Mouse (Mus musculus) heart, adult 2 months (tissue): Measurements from ENCODE around the gene Metap1d. TPM values are rescaled to one million over a fixed set of nuclear protein-coding genes. Genes with fewer than 3 reads are reported as not detected.

ENCODE experiments used
- DNase-seq, 2 experiments: peaks; one replicate each; pipeline ENCODE4 v3.0.0; 2021
- H3K27ac ChIP-seq: fragments of 200-600 bp; 2 replicates; pipeline ENCODE4 v1.8.1; 2022
- H3K27me3 ChIP-seq: fragments of 200-500 bp; 2 replicates; pipeline ENCODE4 v1.6.1; 2012; ENCODE audit warnings: mild to moderate bottlenecking, low read length, inconsistent platforms, mixed read lengths; ENCODE audit not compliant: control insufficient read depth, insufficient read depth
- H3K36me3 ChIP-seq: fragments of 200-500 bp; 2 replicates; pipeline ENCODE4 v1.6.1; 2012; ENCODE audit warnings: low read length, inconsistent platforms; ENCODE audit not compliant: control insufficient read depth, insufficient read depth
- H3K4me1 ChIP-seq: fragments of 200-500 bp; 2 replicates; pipeline ENCODE4 v1.6.1; 2011; ENCODE audit warnings: low read length; ENCODE audit not compliant: control insufficient read depth, insufficient read depth
- H3K4me3 ChIP-seq: fragments of 200-600 bp; 2 replicates; pipeline ENCODE4 v1.8.1; 2022
- H3K79me2 ChIP-seq: fragments of 200-500 bp; replicated peaks from 2 replicates; pipeline ENCODE4 v1.6.1; 2012; ENCODE audit warnings: mild to moderate bottlenecking, inconsistent platforms, low read length, moderate library complexity, mixed read lengths; ENCODE audit not compliant: control insufficient read depth, insufficient read depth
- H3K9ac ChIP-seq: fragments of 200-500 bp; 2 replicates; pipeline ENCODE4 v1.6.1; 2012; ENCODE audit warnings: low read depth, mild to moderate bottlenecking, control low read depth, inconsistent platforms, low read length, mixed read lengths
- CTCF ChIP-seq: fragments of 200-600 bp; IDR thresholded peaks from 2 replicates; pipeline ENCODE4 v1.8.1; 2022; ENCODE audit warnings: antibody characterized with exemption, mild to moderate bottlenecking, moderate library complexity
- EP300 ChIP-seq: fragments of 200-500 bp; IDR thresholded peaks from 2 replicates; pipeline ENCODE4 v1.6.1; 2011; ENCODE audit warnings: low read depth, low read length, control low read depth; ENCODE audit not compliant: insufficient read depth
- POLR2A ChIP-seq: fragments of 200-500 bp; IDR thresholded peaks from 2 replicates; pipeline ENCODE4 v1.6.1; 2011; ENCODE audit warnings: mild to moderate bottlenecking, low read depth, low read length, control low read depth; ENCODE audit not compliant: insufficient read depth
- WGBS: fragments of 180-500 bp; shearing (Covaris S2); methylation state at CpG from one replicate; pipeline ENCODE4 v1.1.7; 2018; 5-methylcytosine and 5-hydroxymethylcytosine counted together
- intact Hi-C: fragments of 180-260 bp; cut with DNase I; formaldehyde crosslinking; loops from one replicate; pipeline ENCODE4 v1.15.1; 2025
- polyA plus RNA-seq: library from polyadenylated mRNA; depleted of rRNA; stranded (reverse); fragments of >200 nt; gene quantifications from 2 replicates; pipeline ENCODE4 v1.2.3, GENCODE M21; 2012
- total RNA-seq, 2 experiments: library from RNA; stranded (reverse); gene quantifications; 2 replicates each; pipeline ENCODE4 v1.2.3; 2021

Gene Metap1d
- total and polyA plus RNA-seq, 3 experiments = 34.8 to 38.0 (median 35.2) TPM

DNA sequence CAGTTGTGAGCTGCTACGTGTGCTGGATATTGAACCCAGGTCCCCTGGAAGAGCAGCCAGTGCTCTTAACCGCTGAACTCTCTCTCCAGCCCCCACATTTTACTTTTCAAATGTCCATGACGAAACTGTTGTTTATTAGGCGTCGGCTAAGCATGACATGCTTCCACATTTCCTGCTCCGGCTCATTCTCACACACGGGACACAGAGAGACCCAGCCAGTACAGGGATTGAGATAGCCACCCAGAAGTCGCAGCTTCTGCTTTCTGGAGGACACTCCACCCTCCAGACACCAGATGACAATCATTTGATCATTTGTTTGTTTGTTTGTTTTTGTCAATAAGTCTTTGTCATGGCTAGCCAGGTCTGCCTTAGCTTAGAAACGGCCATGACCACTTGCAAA is 51.8 kb downstream of the Metap1d start:
- H3K79me2 ChIP-seq = peaks cover 2% of the 10 kb centered on the region; the same call in 1 of the 2 replicates
- no peaks in the 10 kb centered on the region for H3K27me3 ChIP-seq
- DNase-seq = no peak
- H3K4me3 ChIP-seq = no peak overlapping the region
- intact Hi-C loops = no loop called here
- no peak overlapping the region for H3K9ac ChIP-seq
- H3K36me3 ChIP-seq = no peaks in the 10 kb centered on the region
- H3K4me1 ChIP-seq = no peaks in the 10 kb centered on the region
- no peak overlapping the region for H3K27ac ChIP-seq
- WGBS = 57% methylated on average over 9 of the region's 9 CpGs
- no peak for TF ChIP-seq POLR2A
- no peak for TF ChIP-seq CTCF
- no peak for TF ChIP-seq EP300

DNA sequence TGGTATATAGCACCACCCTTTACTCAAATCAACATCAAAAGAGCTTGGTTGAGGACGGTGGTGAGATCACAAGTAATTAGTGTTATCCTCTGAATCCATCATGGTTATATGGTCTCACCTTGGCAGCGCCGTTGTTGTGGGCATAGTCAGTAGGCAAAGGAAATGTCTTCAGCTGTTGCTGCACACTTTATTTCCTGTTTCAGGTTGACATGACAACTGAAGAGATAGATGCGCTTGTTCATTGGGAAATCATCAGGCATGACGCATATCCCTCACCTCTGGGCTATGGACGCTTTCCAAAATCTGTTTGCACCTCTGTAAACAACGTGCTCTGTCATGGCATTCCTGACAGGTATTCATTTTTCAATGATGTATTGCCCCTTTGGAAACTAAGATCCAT is 58.1 kb downstream of the Metap1d start:
- H3K4me3 ChIP-seq = no peak overlapping the region
- no peaks in the 10 kb centered on the region for H3K79me2 ChIP-seq
- intact Hi-C loops = no loop called here
- WGBS = 91% methylated on average over 7 of the region's 7 CpGs
- no peak for DNase-seq
- no peaks in the 10 kb centered on the region for H3K27me3 ChIP-seq
- H3K27ac ChIP-seq = no peak overlapping the region
- no peaks in the 10 kb centered on the region for H3K4me1 ChIP-seq
- H3K36me3 ChIP-seq = no peaks in the 10 kb centered on the region
- H3K9ac ChIP-seq = no peak overlapping the region
- TF ChIP-seq CTCF (no peak), EP300 (no peak)

DNA sequence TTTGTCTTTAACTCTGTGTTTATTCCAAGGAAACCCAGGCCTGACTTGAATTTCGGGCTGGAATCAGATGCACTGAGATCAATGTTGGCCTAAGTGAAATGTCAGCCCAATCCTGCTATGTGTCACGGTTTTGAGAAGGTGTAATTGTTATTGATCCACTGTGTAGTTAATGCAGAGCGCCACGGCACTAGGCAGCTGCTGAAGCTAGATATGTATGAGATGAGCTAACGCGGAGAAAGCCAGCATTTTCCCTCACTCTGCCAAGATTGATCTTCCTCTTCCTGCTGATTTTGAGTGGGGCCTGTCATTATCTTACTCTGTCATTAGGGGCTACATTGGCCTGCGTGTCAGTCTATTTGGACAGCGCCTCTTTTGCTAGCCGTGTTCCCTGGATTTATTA is 59.2 kb downstream of the Metap1d start:
- Histone ChIP-seq H3K36me3 (no peaks in the 10 kb centered on the region), H3K4me1 (no peaks in the 10 kb centered on the region), H3K27ac (no peak overlapping the region), H3K79me2 (no peaks in the 10 kb centered on the region), H3K4me3 (no peak overlapping the region), H3K27me3 (no peaks in the 10 kb centered on the region), H3K9ac (no peak overlapping the region)
- intact Hi-C loops = no loop called here
- 88% methylated on average over 9 of the region's 9 CpGs for WGBS
- no peak for DNase-seq
- TF ChIP-seq POLR2A = no peak
- TF ChIP-seq EP300 = no peak
- TF ChIP-seq CTCF = no peak

GRCm38 (mm10) chr2:71516995-71517394 is 63.9 kb downstream of the Metap1d start:
- 81% methylated on average over 4 of the region's 4 CpGs for WGBS
- DNase-seq = no peak
- intact Hi-C loops = no loop called here
- H3K27ac ChIP-seq = no peak overlapping the region
- TF ChIP-seq EP300 (no peak), POLR2A (no peak), CTCF (no peak)
- H3K27me3 ChIP-seq = no peaks in the 10 kb centered on the region
- H3K4me1 ChIP-seq = no peaks in the 10 kb centered on the region
- no peaks in the 10 kb centered on the region for H3K36me3 ChIP-seq
- no peaks in the 10 kb centered on the region for H3K79me2 ChIP-seq
- no peak overlapping the region for H3K4me3 ChIP-seq
- H3K9ac ChIP-seq = no peak overlapping the region

DNA sequence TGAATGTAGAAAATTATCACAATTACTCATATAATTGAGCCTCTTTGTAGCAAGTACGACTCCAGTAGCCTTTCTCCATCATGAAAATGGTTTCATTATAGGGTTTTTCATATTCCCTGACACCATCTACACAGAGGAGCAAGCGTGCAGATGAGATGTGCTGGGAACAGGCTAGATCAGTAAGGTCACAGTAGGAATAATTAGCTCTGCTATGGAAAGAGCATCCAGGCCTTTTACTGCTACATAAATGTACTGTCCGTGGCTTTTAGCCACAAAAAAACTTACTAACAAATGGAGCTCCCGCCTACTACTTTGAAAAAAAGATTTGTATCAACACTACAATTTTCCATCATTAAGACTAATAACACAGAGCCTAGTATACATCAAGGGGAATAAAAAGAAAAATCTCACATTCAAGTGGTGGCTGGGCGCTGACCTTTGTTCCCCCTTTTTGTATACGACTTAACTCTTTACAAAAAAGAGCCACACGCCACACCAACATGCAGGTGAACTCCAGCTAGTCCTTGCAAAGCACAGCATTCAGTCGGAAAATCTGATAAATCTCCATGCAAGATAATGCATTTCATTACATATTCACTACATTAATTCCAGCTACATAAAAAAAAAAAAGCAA is 64.5 kb downstream of the Metap1d start:
- no peak for DNase-seq
- H3K27ac ChIP-seq = no peak overlapping the region
- no peak overlapping the region for H3K9ac ChIP-seq
- H3K4me3 ChIP-seq = no peak overlapping the region
- intact Hi-C loops = no loop called here
- 94% methylated on average over 8 of the region's 8 CpGs for WGBS
- H3K79me2 ChIP-seq = no peaks in the 10 kb centered on the region
- H3K27me3 ChIP-seq = no peaks in the 10 kb centered on the region
- no peaks in the 10 kb centered on the region for H3K4me1 ChIP-seq
- TF ChIP-seq CTCF (no peak), EP300 (no peak), POLR2A (no peak)
- no peaks in the 10 kb centered on the region for H3K36me3 ChIP-seq

DNA sequence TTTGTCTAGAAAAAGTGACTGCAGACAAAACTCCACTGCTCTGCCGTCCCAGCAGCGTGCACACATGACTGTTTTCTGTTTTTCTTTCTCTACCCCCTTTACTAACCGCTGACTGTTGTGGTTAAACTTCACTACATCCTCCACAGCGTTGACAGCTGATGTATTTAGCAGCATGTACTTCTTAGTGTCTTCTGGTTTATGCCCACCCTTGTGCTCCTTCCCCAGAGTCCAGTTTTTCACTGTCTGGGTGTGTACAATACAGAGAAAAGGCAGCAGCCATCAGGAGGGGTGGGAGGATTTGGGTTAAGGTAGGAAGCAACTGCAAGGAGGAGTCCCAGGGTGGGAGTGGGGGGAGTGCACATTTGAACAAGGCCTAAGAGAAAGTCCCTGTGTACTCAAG is 69.8 kb downstream of the Metap1d start:
- no peak overlapping the region for H3K27ac ChIP-seq
- no peaks in the 10 kb centered on the region for H3K79me2 ChIP-seq
- DNase-seq = no peak
- no peaks in the 10 kb centered on the region for H3K4me1 ChIP-seq
- H3K27me3 ChIP-seq = peaks cover 7% of the 10 kb centered on the region
- H3K9ac ChIP-seq = no peak overlapping the region
- 64% methylated on average over 4 of the region's 4 CpGs for WGBS
- no peaks in the 10 kb centered on the region for H3K36me3 ChIP-seq
- intact Hi-C loops = no loop called here
- TF ChIP-seq CTCF (no peak), POLR2A (no peak), EP300 (no peak)
- H3K4me3 ChIP-seq = no peak overlapping the region
